Mouse (Mus musculus): ENCODE results near the gene Naa15.

DNA sequence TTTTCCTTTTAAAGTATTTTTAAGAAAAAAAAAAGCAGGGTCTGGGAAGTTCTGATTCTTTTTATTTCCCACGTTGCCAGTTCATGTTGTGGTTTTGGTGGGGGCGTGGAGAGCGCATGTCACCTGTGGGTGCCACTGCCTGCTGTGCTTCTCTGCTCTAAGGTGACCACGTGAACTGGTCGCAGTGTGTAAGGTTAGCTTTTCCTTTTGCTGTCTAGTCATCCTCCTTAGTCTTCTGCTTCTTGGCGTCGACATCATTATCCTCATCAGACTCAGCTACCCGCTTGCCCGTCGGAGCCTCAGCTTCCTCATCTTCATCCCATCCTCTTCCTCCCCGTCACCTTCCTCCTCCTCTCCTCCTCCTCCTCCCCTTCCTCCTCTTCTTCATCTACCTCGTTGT lies 12.3 kb upstream of the Naa15 start:
- no peak for TF ChIP-seq CTCF (IDR thresholded peaks at IDR 0.05; ENCODE audit: low read depth)
- no peak for TF ChIP-seq EP300 (IDR thresholded peaks at IDR 0.05; ENCODE audit: low read depth)

Measured in liver, embryonic 14.5 days (tissue).